Mouse (Mus musculus) v-Abl transformed pro-B cells (cell line): ENCODE results near the gene Iqcn.

Experiments used
- in situ Hi-C, 2 experiments: fragments of 400-800 bp; cut with MboI; formaldehyde crosslinking; loops; one replicate each; pipeline ENCODE4 v1.15.1; 2025; ENCODE audit not compliant: unreplicated experiment in 2 of 2

Iqcn gene

DNA sequence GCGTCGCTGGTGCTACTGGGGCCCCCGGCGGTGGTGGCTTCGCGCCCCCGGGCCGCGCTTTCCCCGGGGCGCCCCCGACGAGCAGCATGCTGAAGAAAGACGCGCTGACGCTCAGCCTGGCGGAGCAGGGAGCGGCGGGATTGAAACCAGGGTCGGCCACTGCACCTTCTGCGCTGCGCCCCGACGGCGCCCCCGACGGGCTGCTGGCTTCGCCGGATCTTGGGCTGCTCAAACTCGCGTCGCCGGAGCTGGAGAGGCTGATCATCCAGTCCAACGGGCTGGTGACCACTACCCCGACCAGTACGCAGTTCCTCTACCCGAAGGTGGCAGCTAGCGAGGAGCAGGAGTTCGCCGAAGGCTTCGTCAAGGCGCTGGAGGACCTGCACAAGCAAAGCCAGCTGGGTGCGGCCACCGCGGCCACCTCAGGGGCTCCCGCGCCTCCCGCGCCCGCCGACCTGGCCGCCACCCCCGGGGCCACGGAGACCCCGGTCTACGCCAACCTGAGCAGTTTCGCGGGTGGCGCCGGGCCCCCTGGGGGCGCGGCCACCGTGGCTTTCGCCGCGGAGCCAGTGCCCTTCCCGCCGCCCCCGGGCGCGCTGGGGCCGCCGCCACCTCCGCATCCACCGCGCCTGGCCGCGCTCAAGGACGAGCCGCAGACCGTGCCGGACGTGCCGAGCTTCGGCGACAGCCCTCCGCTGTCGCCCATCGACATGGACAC, 4.0 kb upstream of the Iqcn start:
- in situ Hi-C loops: no loop called here

DNA sequence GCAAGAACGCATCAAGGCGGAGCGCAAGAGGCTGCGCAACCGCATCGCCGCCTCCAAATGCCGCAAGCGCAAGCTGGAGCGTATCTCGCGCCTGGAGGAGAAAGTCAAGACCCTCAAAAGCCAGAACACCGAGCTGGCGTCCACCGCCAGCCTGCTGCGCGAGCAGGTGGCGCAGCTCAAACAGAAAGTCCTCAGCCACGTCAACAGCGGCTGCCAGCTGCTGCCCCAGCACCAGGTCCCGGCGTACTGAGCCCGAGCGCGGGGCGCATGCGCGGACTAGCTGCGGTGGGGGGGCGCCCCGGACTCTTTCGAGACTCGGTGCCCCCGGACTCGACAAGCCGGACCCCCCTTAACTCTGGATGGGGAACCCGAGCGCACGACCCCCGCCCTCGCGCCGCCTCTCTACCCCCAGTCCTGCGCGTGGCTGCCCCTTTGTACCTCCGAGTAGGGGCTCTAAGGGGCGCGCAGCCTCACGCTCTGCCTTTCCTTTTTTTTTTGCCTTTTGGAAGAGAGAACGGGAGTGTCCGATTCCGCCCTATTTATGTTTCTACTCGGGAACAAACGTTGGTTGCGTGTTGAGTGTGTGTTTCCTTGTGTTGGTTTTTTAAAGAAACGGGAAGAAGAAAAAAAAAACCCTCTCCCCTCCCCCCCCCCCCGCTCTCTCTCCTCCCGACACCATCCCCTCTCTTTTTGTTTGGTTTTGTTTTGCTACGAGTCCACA, 3.3 kb upstream of the Iqcn start:
- in situ Hi-C loops: loop anchor here in 1 of 2 experiments (25.0 kb wide), 1 partner anchor 687 kb away; the partner anchor contains the start of genes Babam1, Nr2f6 and Ushbp1

DNA sequence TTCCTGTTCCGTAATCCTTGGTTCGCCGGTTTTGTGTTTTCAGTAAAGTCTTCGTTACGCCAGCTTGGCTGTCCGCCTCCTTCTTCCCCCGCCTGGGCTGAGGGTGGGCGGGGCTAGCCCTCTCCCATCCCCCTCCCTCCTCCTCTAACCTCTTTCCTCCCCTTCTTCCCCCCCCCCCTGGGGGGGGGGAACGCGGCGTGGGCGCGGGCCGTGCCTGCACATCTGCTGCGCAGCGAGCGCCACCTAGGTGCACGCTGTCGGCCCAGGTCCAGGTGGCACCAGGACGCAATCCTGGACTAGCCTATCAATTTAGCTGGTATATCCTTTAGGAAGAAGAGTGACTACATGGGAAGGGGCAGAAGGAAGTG, 2.7 kb upstream of the Iqcn start:
- in situ Hi-C loops: loop anchor here in 1 of 2 experiments (25.0 kb wide), 1 partner anchor 687 kb away; the partner anchor contains the start of genes Babam1, Nr2f6 and Ushbp1

DNA sequence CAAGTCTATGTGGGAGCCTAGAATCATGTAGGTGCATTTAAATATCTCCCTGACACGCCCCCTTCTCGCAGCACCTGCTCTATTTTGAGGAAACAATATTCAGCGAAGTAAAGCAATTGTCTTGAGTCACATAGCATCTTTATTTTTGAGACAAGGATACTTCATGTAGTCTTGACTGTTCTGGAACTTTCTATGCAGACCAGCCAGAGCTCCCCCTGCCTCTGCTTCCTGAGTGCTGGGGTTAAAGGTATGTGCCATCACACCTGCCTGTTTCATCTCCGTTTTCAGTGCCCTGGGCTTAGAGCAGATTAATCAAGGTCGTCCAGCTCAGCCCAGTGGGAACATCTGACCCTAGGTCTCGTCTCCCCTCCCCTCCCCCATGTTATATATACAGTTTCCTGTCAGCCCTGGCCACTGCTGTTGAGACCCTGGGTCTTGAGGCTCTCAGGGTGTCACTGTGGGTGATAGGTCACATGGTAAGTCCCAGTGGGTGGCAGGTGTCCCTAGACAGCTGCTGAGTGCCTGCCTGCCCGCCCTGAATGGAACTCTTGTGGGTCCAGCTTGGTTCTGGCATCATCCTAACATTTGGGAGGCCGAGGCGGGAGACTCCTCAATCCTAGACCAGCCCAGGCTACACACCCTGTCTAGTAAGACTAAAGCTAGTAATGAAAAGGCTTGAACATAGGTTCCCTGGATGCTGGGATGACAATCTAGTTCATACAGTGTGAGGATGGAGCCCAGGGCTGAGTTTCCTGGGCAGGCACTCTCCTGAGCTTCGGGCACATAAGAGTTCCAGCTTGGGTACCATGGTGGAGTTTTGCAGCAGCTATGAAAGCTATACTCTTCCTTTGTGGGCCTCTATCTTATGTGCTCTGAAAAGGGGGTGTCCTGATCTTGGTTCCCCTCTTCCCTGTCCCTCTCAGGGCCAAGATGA, 1.9 kb upstream of the Iqcn start:
- in situ Hi-C loops: loop anchor here in 1 of 2 experiments (25.0 kb wide), 1 partner anchor 686 kb away; the partner anchor contains the start of genes Babam1, Nr2f6 and Ushbp1

DNA sequence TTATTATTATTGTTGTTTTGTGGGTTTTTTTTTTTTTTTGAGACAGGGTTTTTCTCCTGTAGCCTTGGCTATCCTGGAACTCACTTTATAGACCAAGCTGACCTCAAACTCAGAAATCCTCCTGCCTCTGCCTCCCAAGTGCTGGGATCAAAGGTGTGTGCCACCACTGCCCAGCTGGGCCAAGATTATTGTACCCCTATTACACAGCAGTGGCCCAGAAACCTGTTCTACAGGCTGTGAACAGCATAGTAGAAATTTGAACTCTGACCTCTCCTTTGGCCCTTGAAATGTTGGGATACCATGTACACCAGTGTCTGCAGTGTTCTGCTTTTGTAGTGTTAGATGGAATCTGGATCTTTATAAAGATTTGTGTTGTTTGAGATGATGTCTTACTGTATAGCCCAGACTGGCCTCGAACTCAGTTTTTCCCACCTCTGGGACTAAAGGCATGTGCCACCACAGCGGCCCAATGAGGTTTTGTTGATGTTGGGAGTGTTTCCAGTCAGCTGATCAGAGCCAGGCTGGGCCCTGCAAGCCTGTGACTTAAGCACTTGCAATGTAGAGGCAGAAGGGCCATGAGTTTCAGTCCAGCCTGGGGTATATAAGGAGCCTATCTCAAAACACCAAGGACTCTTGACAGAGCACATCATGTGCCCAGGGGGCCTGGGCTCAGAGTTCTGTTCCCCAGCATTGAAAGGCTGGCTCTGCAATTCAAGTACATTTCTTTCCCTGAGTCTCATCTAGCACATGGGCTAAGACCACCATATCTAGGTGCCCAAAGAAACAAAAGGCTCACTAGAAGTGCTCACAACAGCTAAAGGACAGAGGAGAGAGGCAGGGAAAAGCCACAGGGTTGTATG, 1.0 kb upstream of the Iqcn start:
- in situ Hi-C loops: loop anchor here in 1 of 2 experiments (25.0 kb wide), 1 partner anchor 685 kb away; the partner anchor contains the start of genes Babam1, Nr2f6 and Ushbp1

DNA sequence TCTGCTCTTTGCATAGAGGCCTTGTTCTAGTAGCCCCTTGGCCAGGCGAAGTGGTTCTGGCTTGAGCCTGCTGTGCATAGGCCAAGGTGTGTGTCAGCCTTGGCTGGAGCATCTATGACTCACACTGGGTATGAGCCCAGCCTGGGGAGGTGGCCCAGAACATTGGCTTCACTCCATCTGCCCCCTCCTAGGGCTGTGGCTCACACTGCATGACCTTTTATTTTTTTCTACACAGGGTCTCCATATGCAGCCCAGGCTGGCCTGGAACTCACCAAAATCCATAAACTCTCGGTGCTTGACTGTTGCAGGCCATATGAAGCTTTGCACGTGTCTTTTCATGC, 445 bp upstream of the Iqcn start:
- in situ Hi-C loops: loop anchor here in 1 of 2 experiments (25.0 kb wide), 1 partner anchor 684 kb away; the partner anchor contains the start of genes Babam1, Nr2f6 and Ushbp1

DNA sequence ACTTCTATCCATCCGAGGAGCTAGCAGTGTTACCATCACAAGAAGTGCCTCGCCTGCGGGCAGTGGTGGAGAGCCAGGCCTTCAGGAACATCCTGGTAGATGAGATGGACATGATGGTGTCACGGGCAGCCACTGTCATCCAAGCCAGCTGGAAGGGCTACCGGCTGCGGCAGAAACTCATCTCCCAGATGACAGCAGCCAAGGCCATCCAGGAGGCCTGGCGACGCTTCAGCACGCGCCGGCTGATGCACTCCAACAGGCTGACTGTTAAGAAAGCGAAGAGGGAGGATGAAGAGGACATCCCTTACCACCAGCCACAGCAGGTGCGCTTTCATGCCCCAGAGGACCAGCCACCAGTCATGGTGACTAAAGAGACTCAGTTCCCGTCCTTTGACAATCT, 5.0 kb downstream of the Iqcn start:
- in situ Hi-C loops: loop anchor here in 1 of 2 experiments (5.0 to 25.0 kb wide), 2 partner anchors 36 to 679 kb away; partner anchors contain the start of genes Babam1, Lsm4, Nr2f6 and Ushbp1

DNA sequence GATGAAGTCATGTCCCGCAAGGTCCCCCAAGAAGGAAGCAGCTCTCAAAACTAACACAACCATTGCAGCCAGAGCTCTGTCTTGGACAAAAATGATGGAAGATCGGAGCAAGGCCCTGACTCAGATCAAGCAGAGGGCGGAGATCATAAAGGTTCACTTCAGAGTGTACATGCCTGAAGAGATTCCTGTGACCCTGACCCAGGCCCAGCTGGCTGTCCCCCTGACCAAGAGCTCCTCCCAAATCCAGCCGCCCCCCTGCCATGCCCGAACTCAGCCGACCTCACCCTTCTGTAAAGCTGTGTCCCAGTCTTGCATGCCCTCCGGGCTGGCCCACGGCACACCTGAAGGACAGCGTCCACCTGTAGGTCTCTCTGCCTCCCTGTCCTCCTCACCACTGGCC, 6.5 kb downstream of the Iqcn start:
- in situ Hi-C loops: loop anchor here (5.0 to 25.0 kb wide), 5 partner anchors 37 to 678 kb away; partner anchors contain the start of genes Lsm4 (in 2 of the 2), Babam1 (in 1 of the 2), Gdf15 (in 1 of the 2) and Nr2f6 (in 1 of the 2)

DNA sequence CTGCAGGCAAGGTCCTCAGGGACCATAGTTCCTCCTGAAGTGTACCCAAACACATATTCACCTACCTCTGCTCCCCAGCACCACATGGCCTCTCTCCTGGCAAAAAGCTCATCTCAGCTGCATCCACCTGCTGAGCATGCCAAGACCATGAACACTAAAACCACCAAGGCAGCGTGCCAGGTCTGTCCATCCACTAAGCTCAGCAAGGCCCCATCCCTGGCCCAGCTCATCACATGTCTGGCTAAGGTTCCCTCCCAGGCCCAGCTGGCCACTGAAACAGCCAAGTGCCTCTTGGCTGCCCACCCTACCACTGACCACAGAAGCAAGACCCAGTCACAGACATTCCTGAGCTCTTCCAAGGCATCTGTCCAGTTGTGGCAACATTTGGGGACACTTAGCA, 7.0 kb downstream of the Iqcn start:
- in situ Hi-C loops: loop anchor here (5.0 to 25.0 kb wide), 5 partner anchors 38 to 677 kb away; partner anchors contain the start of genes Babam1 (in 1 of the 2), Gdf15 (in 1 of the 2), Lsm4 (in 1 of the 2) and Nr2f6 (in 1 of the 2)

DNA sequence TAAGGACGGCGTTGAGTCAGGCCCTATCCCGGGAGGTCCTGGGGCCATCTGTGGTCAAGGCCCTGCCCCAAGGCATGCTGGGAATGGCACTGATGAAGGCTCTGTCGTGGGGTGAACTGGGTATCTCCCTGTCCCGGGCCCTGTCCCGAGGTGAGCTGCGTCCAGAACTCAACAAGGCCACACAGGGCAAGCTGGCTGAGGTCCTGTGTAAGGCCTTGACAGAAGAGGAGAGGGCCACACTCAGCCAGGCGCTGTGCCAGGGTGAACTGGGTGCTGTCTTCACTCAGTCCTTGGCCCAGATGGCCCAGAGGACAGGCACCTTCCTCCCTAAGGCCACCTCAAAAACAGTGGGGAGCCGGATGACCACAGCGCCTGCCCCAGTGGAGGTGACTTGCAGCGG, 7.8 kb downstream of the Iqcn start:
- in situ Hi-C loops: loop anchor here (5.0 to 25.0 kb wide), 5 partner anchors 39 to 676 kb away; partner anchors contain the start of genes Babam1 (in 1 of the 2), Gdf15 (in 1 of the 2), Lsm4 (in 1 of the 2) and Nr2f6 (in 1 of the 2)

DNA sequence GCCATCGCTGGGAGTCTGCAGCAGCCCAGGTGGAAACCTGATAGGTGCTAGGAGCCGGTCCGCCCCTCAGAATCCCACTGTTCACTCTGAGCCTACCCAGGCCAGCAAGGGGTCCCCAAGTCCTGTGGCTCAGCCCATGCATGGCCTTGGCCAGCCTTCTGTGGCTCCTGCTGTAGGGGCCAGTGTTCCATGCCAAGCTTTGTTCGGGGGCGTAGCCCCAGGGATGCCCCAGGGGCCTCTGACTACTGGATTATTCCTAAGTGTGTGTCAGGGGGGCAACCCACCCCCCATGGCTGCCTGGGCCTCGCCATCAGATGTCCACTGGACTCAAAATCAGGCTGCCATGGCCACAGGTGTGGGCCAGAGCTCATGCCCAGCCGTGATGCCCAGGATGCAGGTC, 10.7 kb downstream of the Iqcn start:
- in situ Hi-C loops: loop anchor here (5.0 to 25.0 kb wide), 5 partner anchors 42 to 673 kb away; partner anchors contain the start of genes Babam1 (in 1 of the 2), Gdf15 (in 1 of the 2), Lsm4 (in 1 of the 2) and Nr2f6 (in 1 of the 2)

DNA sequence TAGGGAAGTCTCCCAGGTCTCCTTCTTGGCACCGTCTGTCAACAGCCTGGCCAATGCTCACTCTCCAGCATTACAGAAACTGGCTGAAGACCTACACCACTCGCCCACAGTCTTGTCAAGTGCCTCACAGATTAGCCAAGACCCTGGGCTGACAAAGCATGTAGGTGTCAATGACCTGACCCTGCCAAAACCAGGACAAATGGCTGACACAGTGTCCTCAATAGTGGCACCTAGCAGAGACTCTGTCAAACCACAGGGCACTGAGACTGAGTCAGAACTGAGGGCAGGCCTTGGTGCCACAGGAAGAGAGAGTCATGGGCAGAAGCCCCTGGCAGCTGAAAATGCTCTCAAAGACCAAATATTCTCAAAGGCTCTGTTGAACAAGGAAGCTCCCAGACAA, 11.8 kb downstream of the Iqcn start:
- in situ Hi-C loops: loop anchor here (5.0 to 25.0 kb wide), 3 partner anchors 37 to 672 kb away; partner anchors contain the start of genes Babam1 (in 1 of the 2), Nr2f6 (in 1 of the 2), Rab3a (in 1 of the 2) and Ushbp1 (in 1 of the 2)

DNA sequence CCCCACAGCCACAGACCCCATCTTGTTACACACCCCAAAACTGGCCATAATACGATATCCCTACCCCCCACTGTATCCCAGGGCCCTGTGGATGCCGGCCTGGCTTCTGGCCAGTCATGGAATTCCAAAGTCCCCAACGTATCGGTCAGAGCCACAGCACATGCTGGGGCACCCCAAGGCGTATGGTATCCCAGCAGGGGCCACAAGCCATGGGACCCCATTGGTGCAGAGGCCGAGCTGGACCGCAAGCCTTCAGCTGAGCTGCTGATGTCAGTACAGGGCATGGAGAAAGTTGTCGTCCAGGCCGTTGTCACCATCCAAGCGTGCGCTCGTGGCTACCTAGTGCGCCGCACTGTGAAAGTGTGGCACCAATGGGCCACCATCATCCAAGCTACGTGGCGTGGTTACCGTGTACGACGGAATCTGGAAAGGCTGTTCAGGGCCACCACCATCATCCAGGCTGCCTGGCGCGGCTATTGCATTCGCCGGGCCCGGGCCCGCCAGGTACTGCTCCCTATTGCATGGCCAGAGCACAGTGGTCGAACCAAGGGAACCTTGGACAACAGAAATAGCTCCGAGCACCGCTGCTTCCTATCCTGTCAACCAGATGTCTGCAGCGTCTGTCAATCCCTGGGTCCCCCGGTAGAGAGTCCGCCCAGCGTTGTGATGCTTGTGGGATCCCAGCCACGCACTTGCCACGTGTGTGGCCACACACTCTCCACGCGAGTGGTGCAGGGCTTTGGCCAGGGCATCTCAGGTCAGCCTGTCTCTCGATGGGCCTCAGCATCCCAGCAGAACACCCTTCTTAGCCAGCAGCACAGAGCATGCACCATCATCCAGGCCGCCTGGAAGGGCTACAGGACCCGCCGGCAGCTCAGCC, 13.5 kb downstream of the Iqcn start:
- in situ Hi-C loops: loop anchor here (5.0 to 25.0 kb wide), 3 partner anchors 36 to 671 kb away; partner anchors contain the start of genes Babam1 (in 1 of the 2), Nr2f6 (in 1 of the 2), Rab3a (in 1 of the 2) and Ushbp1 (in 1 of the 2)

DNA sequence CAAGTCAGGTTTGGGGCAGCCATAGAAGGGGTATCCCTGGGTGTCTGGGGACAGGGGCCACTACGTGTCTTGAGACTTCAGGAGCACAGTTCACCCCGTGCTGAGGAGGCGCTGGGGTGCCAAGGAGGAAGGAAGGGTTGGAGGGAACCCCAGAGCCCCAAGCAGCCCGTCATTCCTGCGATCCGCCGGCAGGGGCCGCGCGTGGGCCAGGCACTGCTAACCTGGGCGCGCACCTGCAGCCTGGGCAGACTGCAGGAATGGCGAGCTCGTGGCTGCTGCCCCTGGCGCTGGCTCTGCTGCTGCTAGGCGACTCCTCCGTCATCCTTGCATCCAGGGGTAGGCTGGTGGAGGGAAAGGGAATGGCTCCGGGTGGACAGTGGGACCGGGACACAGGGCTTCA, 15.0 kb downstream of the Iqcn start, which contains the start of gene Gm3336:
TSS of gene Gm3336 (plus strand) at position 247 of the 400 bp plus-strand sequence.
- in situ Hi-C loops: loop anchor here (5.0 to 25.0 kb wide), 3 partner anchors 34 to 669 kb away; partner anchors contain the start of genes Babam1 (in 1 of the 2), Nr2f6 (in 1 of the 2), Rab3a (in 1 of the 2) and Ushbp1 (in 1 of the 2)

DNA sequence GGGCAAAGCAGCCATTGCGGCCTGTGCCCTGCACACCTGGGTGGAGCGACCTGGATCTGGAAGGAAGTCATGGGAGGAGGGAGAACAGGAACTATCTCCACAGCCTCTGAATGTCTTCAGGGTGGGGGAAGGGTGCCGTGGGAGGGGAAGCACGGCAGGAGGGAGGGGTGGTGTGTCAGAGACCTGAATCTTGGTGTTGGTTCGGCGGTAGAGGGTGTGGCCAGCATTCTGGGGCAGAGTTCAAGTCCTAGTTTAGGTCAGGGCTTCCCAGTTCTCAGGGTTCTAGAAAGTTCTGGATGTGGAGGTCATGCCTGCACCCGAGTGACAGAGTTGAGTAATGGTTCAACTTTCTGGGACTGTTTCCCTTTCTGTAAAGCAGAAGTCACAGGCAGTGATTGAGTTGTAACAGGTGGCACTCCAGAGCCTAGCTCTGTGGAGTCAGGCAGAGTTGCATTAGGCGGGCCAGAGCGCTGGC, 16.6 kb downstream of the Iqcn start:
- in situ Hi-C loops: loop anchor here (5.0 to 25.0 kb wide), 4 partner anchors 32 to 667 kb away; partner anchors contain the start of genes Babam1 (in 1 of the 2), Nr2f6 (in 1 of the 2), Rab3a (in 1 of the 2) and Ushbp1 (in 1 of the 2)

DNA sequence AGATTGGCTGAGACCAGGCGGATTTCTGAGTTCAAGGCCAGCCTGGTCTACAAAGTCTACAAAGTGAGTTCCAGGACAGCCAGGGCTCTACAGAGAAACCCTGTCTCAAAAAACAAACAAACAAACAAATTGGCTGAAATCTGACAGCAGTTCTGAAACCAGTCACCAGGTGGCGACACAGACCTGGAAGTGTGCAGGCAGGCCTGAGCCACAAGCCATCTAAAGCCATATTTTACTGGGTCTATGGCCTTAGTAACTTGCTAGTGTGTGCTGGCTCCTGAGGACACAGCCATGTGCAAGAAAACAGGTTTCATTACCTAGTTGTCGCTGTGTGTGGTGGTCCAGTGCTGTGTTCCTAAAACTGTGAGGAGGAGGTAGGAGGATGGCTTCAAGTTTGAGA, 17.5 kb downstream of the Iqcn start:
- in situ Hi-C loops: loop anchor here (5.0 to 25.0 kb wide), 2 partner anchors 37 to 667 kb away; partner anchors contain the start of genes Babam1 (in 1 of the 2), Nr2f6 (in 1 of the 2) and Ushbp1 (in 1 of the 2)

DNA sequence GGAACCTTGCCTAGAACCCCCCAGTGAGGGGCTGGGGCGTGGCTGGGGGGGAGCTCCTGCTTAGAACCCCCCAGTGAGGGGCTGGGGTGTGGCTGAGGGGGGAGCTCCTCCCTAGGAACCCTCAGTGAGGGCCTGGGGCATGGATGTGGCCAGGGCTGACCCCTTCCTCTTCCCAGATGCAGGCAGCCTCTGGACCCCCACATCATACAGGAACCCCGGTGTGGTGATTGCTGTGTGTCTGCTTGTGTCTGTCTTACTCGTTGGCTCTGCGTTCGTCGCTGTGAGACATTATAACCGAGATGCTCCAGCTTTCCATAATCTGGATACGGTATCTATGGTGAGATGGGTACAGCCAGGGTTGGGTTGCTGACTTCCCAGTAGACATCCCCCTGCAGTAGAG, 18.3 kb downstream of the Iqcn start:
- in situ Hi-C loops: loop anchor here (5.0 to 25.0 kb wide), 2 partner anchors 36 to 666 kb away; partner anchors contain the start of genes Babam1 (in 1 of the 2), Nr2f6 (in 1 of the 2) and Ushbp1 (in 1 of the 2)
